Mouse (Mus musculus) CH12.LX (cell line): ENCODE data around the gene Thoc6. TPM values are rescaled to one million over a fixed set of nuclear protein-coding genes. Genes with fewer than 3 reads are reported as not detected.

Experiments used
- DNase-seq: peaks from one replicate; pipeline ENCODE4 v3.0.0-alpha.2; 2013; ENCODE audit errors: extremely low read depth
- H3K27ac ChIP-seq: 2 replicates; pipeline ENCODE4 v1.5.1; 2012; ENCODE audit warnings: low read depth, mild to moderate bottlenecking, control low read depth, moderate library complexity; ENCODE audit not compliant: insufficient read depth
- H3K27me3 ChIP-seq: replicated peaks from 2 replicates; pipeline ENCODE3; 2012; ENCODE audit warnings: inconsistent platforms
- H3K36me3 ChIP-seq, 2 experiments: replicated peaks in 1 of 2; 2 replicates each; pipeline versions ENCODE3 to v1.6.1; 2012; ENCODE audit warnings: inconsistent platforms in 1 of 2, low read length in 1 of 2, mild to moderate bottlenecking in 1 of 2, mixed read lengths in 1 of 2, moderate library complexity in 1 of 2; ENCODE audit not compliant: control insufficient read depth in 1 of 2, insufficient read depth in 1 of 2
- H3K4me1 ChIP-seq, 2 experiments: 2 replicates each; pipeline ENCODE4 v1.6.1; 2012; ENCODE audit warnings: inconsistent platforms in 1 of 2, moderate library complexity in 1 of 2; ENCODE audit not compliant: insufficient read depth in 2 of 2, control insufficient read depth in 1 of 2
- H3K4me2 ChIP-seq: 2 replicates; pipeline ENCODE4 v1.6.1; 2012; ENCODE audit warnings: low read depth, mild to moderate bottlenecking, control low read depth; ENCODE audit not compliant: poor library complexity, insufficient read depth, severe bottlenecking
- H3K4me3 ChIP-seq, 3 experiments: fragments of 150-350 bp in 1 of 3; sonication (generic) in 1 of 3; replicated peaks in 1 of 3; 2 replicates each; pipeline versions ENCODE3 to v1.5.1; 2011 to 2012; ENCODE audit warnings: low read depth in 2 of 3, low read length in 2 of 3, mild to moderate bottlenecking in 2 of 3, moderate library complexity in 2 of 3, control low read depth in 1 of 3, improper control_type of control experiment in 1 of 3, inconsistent platforms in 1 of 3, mixed read lengths in 1 of 3; ENCODE audit not compliant: poor library complexity in 1 of 3
- H3K79me2 ChIP-seq: replicated peaks from 2 replicates; pipeline ENCODE4 v1.6.1; 2012; ENCODE audit warnings: mild to moderate bottlenecking, moderate library complexity; ENCODE audit not compliant: control insufficient read depth, poor library complexity, insufficient read depth, severe bottlenecking; ENCODE audit errors: extremely low read depth
- H3K9ac ChIP-seq: 2 replicates; pipeline ENCODE4 v1.6.1; 2012; ENCODE audit warnings: low read depth, mild to moderate bottlenecking, control low read depth, moderate library complexity; ENCODE audit not compliant: insufficient read depth
- H3K9me3 ChIP-seq: replicated peaks from 2 replicates; pipeline ENCODE3; 2012; ENCODE audit warnings: low read length, inconsistent platforms, mixed read lengths
- CTCF ChIP-seq, 2 experiments: IDR thresholded peaks in 1 of 2; conservative IDR thresholded peaks in 1 of 2; 2 replicates each; pipeline ENCODE4 v1.5.1; 2011 to 2012; ENCODE audit warnings: low read depth in 2 of 2, low read length in 2 of 2, improper control_type of control experiment in 1 of 2, inconsistent platforms in 1 of 2, mild to moderate bottlenecking in 1 of 2, moderate library complexity in 1 of 2
- ETS1 ChIP-seq: conservative IDR thresholded peaks from 2 replicates; pipeline ENCODE4 v1.6.1; 2012; ENCODE audit warnings: low read depth, mild to moderate bottlenecking, inconsistent platforms, low read length, improper control_type of control experiment, moderate library complexity
- RCOR1 ChIP-seq: conservative IDR thresholded peaks from 2 replicates; pipeline ENCODE4 v1.6.1; 2012; ENCODE audit warnings: low read depth, mild to moderate bottlenecking, inconsistent platforms, low read length, improper control_type of control experiment
- dilution Hi-C: fragments of 300-500 bp; cut with MboI; formaldehyde crosslinking; loops from 2 replicates; pipeline ENCODE4 v1.14.3; 2020; ENCODE audit warnings: low sequenced_read_pairs; ENCODE audit not compliant: extremely low pct_unique_long_range_greater_than_20kb, extremely low pct_ligation_motif_present
- in situ Hi-C: fragments of 300-500 bp; cut with MboI; formaldehyde crosslinking; loops from 3 replicates; pipeline ENCODE4 v1.14.3; 2019; ENCODE audit warnings: low sequenced_read_pairs, low pct_ligation_motif_present, low pct_unique_long_range_greater_than_20kb, mixed read lengths
- polyA plus RNA-seq: library from polyadenylated mRNA; unstranded; fragments of >175 nt; gene quantifications from 2 replicates; pipeline ENCODE4 v1.2.1, GENCODE M21; 2012; ENCODE audit warnings: low read depth; ENCODE audit not compliant: insufficient read length
- total RNA-seq, 2 experiments: library from RNA; depleted of rRNA; stranded (reverse); fragments of 300-350 nt in 1 of 2; fragments of >200 nt in 1 of 2; gene quantifications; 2 replicates each; pipeline ENCODE4 v1.2.3; 2012 to 2014

Thoc6 gene
- total and polyA plus RNA-seq, 3 experiments = 37.4 to 41.4 (median 37.9) TPM

DNA sequence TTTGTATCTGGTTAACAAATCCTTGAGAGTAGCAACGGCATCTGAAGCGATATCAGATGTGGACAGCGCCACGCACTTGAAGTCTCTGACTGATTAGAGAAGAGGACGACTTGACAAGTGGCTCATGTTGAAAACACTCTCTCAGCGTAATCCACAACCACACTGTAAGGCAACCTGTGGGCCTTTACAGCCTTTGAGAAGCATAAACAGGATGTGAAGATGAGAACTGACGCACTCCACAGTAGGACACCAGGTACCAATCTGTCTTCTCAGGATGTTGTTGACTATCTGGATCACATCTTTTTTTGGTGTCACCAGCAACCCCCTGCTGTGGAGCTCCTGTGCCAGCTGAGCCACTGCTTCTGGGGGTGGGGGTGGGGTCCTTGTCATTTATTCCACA is 53.3 kb downstream of the Thoc6 start:
- no peak for TF ChIP-seq RCOR1
- TF ChIP-seq ETS1 = no peak
- no peak for TF ChIP-seq CTCF (conservative IDR thresholded peaks at IDR 0.05 in 1 of 2, IDR thresholded peaks at IDR 0.05 in 1 of 2; ENCODE audit: low read depth in 2 of 2, low read length in 2 of 2)
- DNase-seq = no peak
- H3K4me2 ChIP-seq = no peak overlapping the region
- H3K9me3 ChIP-seq = no peaks in the 10 kb centered on the region
- dilution Hi-C loops = no loop called here
- H3K36me3 ChIP-seq = no peaks in the 10 kb centered on the region
- no peaks in the 10 kb centered on the region for H3K79me2 ChIP-seq
- no peak overlapping the region for H3K27ac ChIP-seq
- H3K9ac ChIP-seq = no peak overlapping the region
- peaks cover 76% of the 10 kb centered on the region for H3K27me3 ChIP-seq
- H3K4me3 ChIP-seq = no peak overlapping the region
- in situ Hi-C loops = no loop called here
- H3K4me1 ChIP-seq = 0 out of 4 replicates have a peak, but pooled peaks cover 0 to 2% of the 10 kb centered on the region in 2 experiments

Other genes starting within 250 kb of the Thoc6 start
Only the 20 nearest of the 25 such genes appear.
- gene Zfp213, start 109.6 kb downstream of the Thoc6 start, total RNA-seq (2012; rRNA removed) = 10.9 and 11.4 TPM in 2 replicates
- 8.5 and 9.4 TPM in 2 replicates for gene Zfp213, start 109.6 kb downstream of the Thoc6 start, total RNA-seq (2014; rRNA removed)
- gene Zfp213, start 109.6 kb downstream of the Thoc6 start, polyA plus RNA-seq = 7.1 and 8.0 TPM in 2 replicates
- 0.30 TPM in 1 of 2 replicates, not detected in the other for gene Zfp13, start 74.4 kb downstream of the Thoc6 start, total RNA-seq (2012; rRNA removed)
- gene Zfp13, start 74.4 kb downstream of the Thoc6 start, total RNA-seq (2014; rRNA removed) = not detected in 2 replicates
- gene Zfp13, start 74.4 kb downstream of the Thoc6 start, polyA plus RNA-seq = not detected in 2 replicates
- not detected in 2 replicates for gene Zscan10, start 73.0 kb downstream of the Thoc6 start, total RNA-seq (2012; rRNA removed)
- gene Zscan10, start 73.0 kb downstream of the Thoc6 start, total RNA-seq (2014; rRNA removed) = not detected in 2 replicates
- not detected in 2 replicates for gene Zscan10, start 73.0 kb downstream of the Thoc6 start, polyA plus RNA-seq
- 0.04 TPM in 1 of 2 replicates, not detected in the other for gene Mmp25, start 28.6 kb downstream of the Thoc6 start, total RNA-seq (2012; rRNA removed)
- gene Mmp25, start 28.6 kb downstream of the Thoc6 start, total RNA-seq (2014; rRNA removed) = 0.04 TPM in 1 of 2 replicates, not detected in the other
- not detected in 2 replicates for gene Mmp25, start 28.6 kb downstream of the Thoc6 start, polyA plus RNA-seq
- not detected in 2 replicates for gene Bicdl2, start 13.4 kb downstream of the Thoc6 start, total RNA-seq (2012; rRNA removed)
- gene Bicdl2, start 13.4 kb downstream of the Thoc6 start, total RNA-seq (2014; rRNA removed) = not detected in 2 replicates
- gene Bicdl2, start 13.4 kb downstream of the Thoc6 start, polyA plus RNA-seq = 0.25 TPM in 1 of 2 replicates, not detected in the other
- gene Hcfc1r1, start 286 bp downstream of the Thoc6 start, total RNA-seq (2012; rRNA removed) = 7.3 and 8.9 TPM in 2 replicates
- 3.9 and 6.0 TPM in 2 replicates for gene Hcfc1r1, start 286 bp downstream of the Thoc6 start, total RNA-seq (2014; rRNA removed)
- gene Hcfc1r1, start 286 bp downstream of the Thoc6 start, polyA plus RNA-seq = 17.4 and 26.5 TPM in 2 replicates
- 4.3 and 5.1 TPM in 2 replicates for gene Tnfrsf12a, start 3.6 kb upstream of the Thoc6 start, total RNA-seq (2012; rRNA removed)
- 1.5 and 2.3 TPM in 2 replicates for gene Tnfrsf12a, start 3.6 kb upstream of the Thoc6 start, total RNA-seq (2014; rRNA removed)
- 0.64 and 1.2 TPM in 2 replicates for gene Tnfrsf12a, start 3.6 kb upstream of the Thoc6 start, polyA plus RNA-seq
- gene Cldn6, start 5.4 kb upstream of the Thoc6 start, total RNA-seq (2012; rRNA removed) = not detected in 2 replicates
- not detected in 2 replicates for gene Cldn6, start 5.4 kb upstream of the Thoc6 start, total RNA-seq (2014; rRNA removed)
- not detected in 2 replicates for gene Cldn6, start 5.4 kb upstream of the Thoc6 start, polyA plus RNA-seq
- 0.08 TPM in 1 of 2 replicates, not detected in the other for gene Cldn9, start 10.1 kb upstream of the Thoc6 start, total RNA-seq (2012; rRNA removed)
- not detected in 2 replicates for gene Cldn9, start 10.1 kb upstream of the Thoc6 start, total RNA-seq (2014; rRNA removed)
- gene Cldn9, start 10.1 kb upstream of the Thoc6 start, polyA plus RNA-seq = not detected in 2 replicates
- gene 1520401A03Rik, start 48.9 kb upstream of the Thoc6 start, total RNA-seq (2012; rRNA removed) = 0.08 TPM in 1 of 2 replicates, not detected in the other
- gene 1520401A03Rik, start 48.9 kb upstream of the Thoc6 start, total RNA-seq (2014; rRNA removed) = not detected in 2 replicates
- not detected in 2 replicates for gene 1520401A03Rik, start 48.9 kb upstream of the Thoc6 start, polyA plus RNA-seq
- gene Pkmyt1, start 52.5 kb upstream of the Thoc6 start, total RNA-seq (2012; rRNA removed) = 21.4 and 25.4 TPM in 2 replicates
- 11.4 and 12.6 TPM in 2 replicates for gene Pkmyt1, start 52.5 kb upstream of the Thoc6 start, total RNA-seq (2014; rRNA removed)
- gene Pkmyt1, start 52.5 kb upstream of the Thoc6 start, polyA plus RNA-seq = 30.7 and 37.0 TPM in 2 replicates
- 2.0 and 2.8 TPM in 2 replicates for gene Paqr4, start 67.0 kb upstream of the Thoc6 start, total RNA-seq (2012; rRNA removed)
- gene Paqr4, start 67.0 kb upstream of the Thoc6 start, total RNA-seq (2014; rRNA removed) = 0.47 and 1.0 TPM in 2 replicates
- 0.80 and 1.1 TPM in 2 replicates for gene Paqr4, start 67.0 kb upstream of the Thoc6 start, polyA plus RNA-seq
- 0.34 and 0.55 TPM in 2 replicates for gene Kremen2, start 72.0 kb upstream of the Thoc6 start, total RNA-seq (2012; rRNA removed)
- 0.14 and 0.23 TPM in 2 replicates for gene Kremen2, start 72.0 kb upstream of the Thoc6 start, total RNA-seq (2014; rRNA removed)
- gene Kremen2, start 72.0 kb upstream of the Thoc6 start, polyA plus RNA-seq = 0.21 and 0.23 TPM in 2 replicates
- 26.9 and 28.3 TPM in 2 replicates for gene Flywch1, start 97.7 kb upstream of the Thoc6 start, total RNA-seq (2012; rRNA removed)
- gene Flywch1, start 97.7 kb upstream of the Thoc6 start, total RNA-seq (2014; rRNA removed) = 18.8 and 22.2 TPM in 2 replicates
- gene Flywch1, start 97.7 kb upstream of the Thoc6 start, polyA plus RNA-seq = 22.0 and 23.4 TPM in 2 replicates
- not detected in 2 replicates for gene Flywch2, start 112.2 kb upstream of the Thoc6 start, total RNA-seq (2012; rRNA removed)
- gene Flywch2, start 112.2 kb upstream of the Thoc6 start, total RNA-seq (2014; rRNA removed) = not detected in 2 replicates
- gene Flywch2, start 112.2 kb upstream of the Thoc6 start, polyA plus RNA-seq = not detected in 2 replicates
- 83.6 and 90.4 TPM in 2 replicates for gene Srrm2, start 116.7 kb upstream of the Thoc6 start, total RNA-seq (2012; rRNA removed)
- 18.3 and 26.7 TPM in 2 replicates for gene Srrm2, start 116.7 kb upstream of the Thoc6 start, total RNA-seq (2014; rRNA removed)
- gene Srrm2, start 116.7 kb upstream of the Thoc6 start, polyA plus RNA-seq = 339 and 383 TPM in 2 replicates
- gene Elob, start 155.3 kb upstream of the Thoc6 start, total RNA-seq (2012; rRNA removed) = 381 and 386 TPM in 2 replicates
- 371 and 534 TPM in 2 replicates for gene Elob, start 155.3 kb upstream of the Thoc6 start, total RNA-seq (2014; rRNA removed)
- gene Elob, start 155.3 kb upstream of the Thoc6 start, polyA plus RNA-seq = 250 and 306 TPM in 2 replicates
- not detected in 2 replicates for gene Prss33, start 162.2 kb upstream of the Thoc6 start, total RNA-seq (2012; rRNA removed)
- gene Prss33, start 162.2 kb upstream of the Thoc6 start, total RNA-seq (2014; rRNA removed) = not detected in 2 replicates
- not detected in 2 replicates for gene Prss33, start 162.2 kb upstream of the Thoc6 start, polyA plus RNA-seq
- not detected in 2 replicates for gene Prss32, start 170.0 kb upstream of the Thoc6 start, total RNA-seq (2012; rRNA removed)
- not detected in 2 replicates for gene Prss32, start 170.0 kb upstream of the Thoc6 start, total RNA-seq (2014; rRNA removed)
- not detected in 2 replicates for gene Prss32, start 170.0 kb upstream of the Thoc6 start, polyA plus RNA-seq
- 0.46 and 1.0 TPM in 2 replicates for gene Prss41, start 170.3 kb upstream of the Thoc6 start, total RNA-seq (2012; rRNA removed)
- 0.16 TPM in 2 replicates for gene Prss41, start 170.3 kb upstream of the Thoc6 start, total RNA-seq (2014; rRNA removed)
- gene Prss41, start 170.3 kb upstream of the Thoc6 start, polyA plus RNA-seq = 0.22 and 0.24 TPM in 2 replicates